Mouse (Mus musculus) limb, embryonic 12.5 days (tissue): Measurements from ENCODE around the gene Dnajc11. TPM values are rescaled to one million over a fixed set of nuclear protein-coding genes. Genes with fewer than 3 reads are reported as not detected.

ENCODE experiments used
- ATAC-seq: fragments of 200-750 bp; cut with Nextera tagmentation; 2 replicates; pipeline ENCODE4 v1.8.0; 2017; ENCODE audit warnings: low read depth, moderate TSS enrichment; ENCODE audit not compliant: insufficient number of reproducible peaks, insufficient read depth, low FRiP score, low TSS enrichment
- H3K27ac ChIP-seq: fragments of 300-500 bp; sonication (generic); 2 replicates; pipeline ENCODE4 v1.5.1; 2016; ENCODE audit warnings: mild to moderate bottlenecking, moderate library complexity
- H3K27me3 ChIP-seq: fragments of 300-500 bp; sonication (generic); 2 replicates; pipeline ENCODE4 v1.6.1; 2016; ENCODE audit warnings: mild to moderate bottlenecking, moderate library complexity
- H3K36me3 ChIP-seq: fragments of 300-500 bp; sonication (generic); 2 replicates; pipeline ENCODE4 v1.6.1; 2016; ENCODE audit warnings: mild to moderate bottlenecking, moderate library complexity
- H3K4me1 ChIP-seq: fragments of 300-500 bp; sonication (generic); replicated peaks from 2 replicates; pipeline ENCODE4 v1.6.1; 2016
- H3K4me2 ChIP-seq: fragments of 300-500 bp; sonication (generic); 2 replicates; pipeline ENCODE4 v1.6.1; 2016; ENCODE audit warnings: mild to moderate bottlenecking, moderate library complexity
- H3K4me3 ChIP-seq: fragments of 300-500 bp; sonication (generic); replicated peaks from 2 replicates; pipeline ENCODE4 v1.5.1; 2016; ENCODE audit warnings: mild to moderate bottlenecking
- H3K9ac ChIP-seq: fragments of 300-500 bp; sonication (generic); replicated peaks from 2 replicates; pipeline ENCODE4 v1.6.1; 2016; ENCODE audit warnings: mild to moderate bottlenecking, moderate library complexity
- H3K9me3 ChIP-seq: fragments of 300-500 bp; sonication (generic); 2 replicates; pipeline ENCODE4 v1.6.1; 2016; ENCODE audit warnings: mild to moderate bottlenecking, moderate library complexity
- WGBS: fragments of 180-500 bp; shearing (Covaris S2); methylation state at CpG from one replicate; pipeline ENCODE4 v1.1.7; 2016; 5-methylcytosine and 5-hydroxymethylcytosine counted together
- polyA plus RNA-seq: library from polyadenylated mRNA; unstranded; fragments of >200 nt; fragmentation: Nextera tagmentation; extraction: Ambion mirVana; gene quantifications from 2 replicates; pipeline ENCODE4 v1.2.1, GENCODE M21; 2016

Dnajc11 gene
- polyA plus RNA-seq, 1 experiment from 2014 or later, result 93.3 TPM

- H3K4me3 ChIP-seq, result no peak overlapping the region
- H3K9me3 ChIP-seq, result no peaks in the 10 kb centered on the region
- no peak overlapping the region for H3K9ac ChIP-seq
- peaks cover 74% of the 10 kb centered on the region for H3K36me3 ChIP-seq
- no peaks in the 10 kb centered on the region for H3K27me3 ChIP-seq
- 93% methylated on average over 26 of the region's 26 CpGs for WGBS
- no peaks in the 10 kb centered on the region for H3K4me1 ChIP-seq
- no peak for ATAC-seq
- H3K4me2 ChIP-seq, result no peak overlapping the region
- no peak overlapping the region for H3K27ac ChIP-seq
These were observed 34.9 kb downstream of the Dnajc11 start for GRCm38 (mm10) chr4:151968204-151968921.

- no peak for ATAC-seq
- Histone ChIP-seq H3K9ac (no peak overlapping the region), H3K36me3 (peaks cover 83% of the 10 kb centered on the region), H3K4me3 (no peak overlapping the region), H3K9me3 (no peaks in the 10 kb centered on the region), H3K27me3 (no peaks in the 10 kb centered on the region), H3K4me1 (no peaks in the 10 kb centered on the region), H3K4me2 (no peak overlapping the region), H3K27ac (no peak overlapping the region)
- 71% methylated on average over 10 of the region's 10 CpGs for WGBS
These were observed 38.9 kb downstream of the Dnajc11 start for GRCm38 (mm10) chr4:151972221-151972967.

DNA sequence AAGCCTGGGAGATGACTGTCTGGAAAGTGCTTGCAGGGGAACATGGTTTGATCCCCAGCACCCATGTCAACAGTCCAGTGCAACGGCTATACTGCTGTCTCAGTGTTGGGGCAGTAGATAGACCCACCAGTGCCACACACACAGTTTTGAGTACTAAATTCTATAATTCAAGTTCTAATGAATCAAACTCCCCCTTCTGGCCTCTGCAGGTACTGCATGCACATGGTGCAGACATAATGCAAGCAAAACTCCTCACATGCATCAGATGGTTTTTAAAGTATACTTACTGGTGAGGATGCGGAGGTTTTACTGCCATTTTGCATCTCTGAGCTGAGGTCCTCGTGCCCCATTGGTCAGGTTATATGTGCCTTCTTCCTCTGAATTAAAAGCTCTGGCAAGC lies 42.0 kb downstream of the Dnajc11 start:
- no peaks in the 10 kb centered on the region for H3K4me1 ChIP-seq
- 90% methylated on average over 3 of the region's 3 CpGs for WGBS
- H3K27ac ChIP-seq, result no peak overlapping the region

GRCm38 (mm10) chr4:151977748-151978147 lies 44.3 kb downstream of the Dnajc11 start:
- H3K4me2 ChIP-seq, result no peak overlapping the region
- H3K4me1 ChIP-seq, result 0 out of 2 replicates have a peak, but pooled peaks cover under 1% of the 10 kb centered on the region
- ATAC-seq, result no peak
- H3K9me3 ChIP-seq, result no peaks in the 10 kb centered on the region
- no peak overlapping the region for H3K27ac ChIP-seq
- H3K27me3 ChIP-seq, result no peaks in the 10 kb centered on the region
- WGBS, result 46% methylated on average over 10 of the region's 10 CpGs
- no peak overlapping the region for H3K4me3 ChIP-seq
- H3K36me3 ChIP-seq, result peaks cover 77% of the 10 kb centered on the region
- no peak overlapping the region for H3K9ac ChIP-seq

More for the DNA sequence above, 42.0 kb downstream of the Dnajc11 start:
- no peaks in the 10 kb centered on the region for H3K9me3 ChIP-seq
- no peak overlapping the region for H3K4me3 ChIP-seq
- no peak for ATAC-seq
- no peaks in the 10 kb centered on the region for H3K27me3 ChIP-seq
- peaks cover 77% of the 10 kb centered on the region for H3K36me3 ChIP-seq
- H3K4me2 ChIP-seq, result no peak overlapping the region
- no peak overlapping the region for H3K9ac ChIP-seq

DNA sequence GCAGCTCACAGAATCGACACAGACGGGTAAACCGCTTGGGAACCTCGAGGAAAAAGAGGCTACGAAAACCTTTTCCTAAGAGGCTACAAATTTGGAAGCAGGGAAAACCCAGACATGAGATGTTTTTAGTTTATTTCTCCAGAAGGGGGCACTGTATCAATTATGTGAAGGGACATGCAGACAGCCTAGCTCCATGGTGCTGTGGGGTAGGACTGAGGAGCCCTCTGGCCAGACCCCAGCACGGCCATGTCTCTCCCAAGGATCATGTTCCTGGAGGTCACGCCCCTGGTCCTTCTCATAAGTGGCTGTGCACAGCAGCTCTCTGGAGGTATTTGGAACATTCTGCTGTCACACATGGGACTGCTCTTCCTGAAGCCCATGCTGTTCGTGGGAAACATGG lies 47.2 kb downstream of the Dnajc11 start:
- no peak overlapping the region for H3K4me3 ChIP-seq
- no peaks in the 10 kb centered on the region for H3K27me3 ChIP-seq
- H3K9ac ChIP-seq, result no peak overlapping the region
- peaks cover 16% of the 10 kb centered on the region for H3K4me1 ChIP-seq
- no peak overlapping the region for H3K27ac ChIP-seq
- 77% methylated on average over 8 of the region's 8 CpGs for WGBS
- no peaks in the 10 kb centered on the region for H3K9me3 ChIP-seq
- no peak overlapping the region for H3K4me2 ChIP-seq
- no peak for ATAC-seq
- peaks cover 74% of the 10 kb centered on the region for H3K36me3 ChIP-seq

DNA sequence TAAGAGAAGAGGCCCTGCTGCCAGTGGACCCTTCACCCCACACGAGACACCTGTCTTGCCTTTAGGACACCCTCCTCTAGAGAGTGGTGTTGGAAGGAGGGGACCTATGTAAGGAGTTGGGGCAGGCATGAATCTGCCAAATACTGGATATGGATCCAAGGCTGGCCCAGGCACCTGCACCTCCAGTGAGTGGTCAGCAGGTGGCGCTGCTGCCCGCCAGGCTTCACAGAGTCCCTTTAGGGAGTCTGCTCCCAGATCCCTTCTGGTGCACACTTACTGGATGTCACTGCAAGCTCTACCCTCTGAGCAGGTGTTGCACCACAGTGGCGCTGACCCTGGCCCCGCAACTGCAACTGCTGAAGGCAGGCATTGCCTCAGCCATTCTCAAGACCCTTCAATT lies 47.9 kb downstream of the Dnajc11 start:
- Histone ChIP-seq H3K36me3 (peaks cover 74% of the 10 kb centered on the region), H3K9ac (no peak overlapping the region), H3K9me3 (no peaks in the 10 kb centered on the region), H3K4me2 (no peak overlapping the region), H3K27ac (0 out of 2 replicates have a peak overlapping the region, but pooled peaks have one; percentile 8), H3K4me3 (no peak overlapping the region), H3K4me1 (peaks cover 22% of the 10 kb centered on the region), H3K27me3 (no peaks in the 10 kb centered on the region)
- 0 out of 2 replicates have a peak, but pooled peaks have one; percentile 30 for ATAC-seq
- 11% methylated on average over 5 of the region's 5 CpGs for WGBS

DNA sequence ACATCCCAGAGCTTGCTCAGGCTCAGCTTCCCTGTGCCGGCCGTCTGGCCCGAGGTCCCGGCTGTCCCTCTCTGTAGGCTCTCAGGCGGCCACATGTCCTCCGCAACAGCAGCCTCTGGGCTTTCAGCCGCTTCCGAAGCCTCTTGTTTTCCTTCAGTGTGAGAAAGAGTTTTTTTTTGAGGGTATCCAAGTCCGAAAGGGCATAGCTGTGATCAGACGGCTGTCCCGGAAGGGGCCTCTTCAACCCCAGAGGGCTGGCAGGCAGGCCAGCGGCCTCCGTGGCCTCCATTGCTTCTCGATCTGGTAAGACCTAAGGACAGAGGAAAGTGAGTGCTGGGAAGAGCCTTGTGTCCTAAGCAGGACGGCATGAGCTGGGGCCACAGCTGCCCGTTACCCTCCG lies 49.6 kb downstream of the Dnajc11 start:
- H3K4me2 ChIP-seq, result 0 out of 2 replicates have a peak overlapping the region, but pooled peaks have one; percentile 4
- no peaks in the 10 kb centered on the region for H3K27me3 ChIP-seq
- no peak for ATAC-seq
- peaks cover 66% of the 10 kb centered on the region for H3K36me3 ChIP-seq
- no peak overlapping the region for H3K9ac ChIP-seq
- peak overlapping the region; percentile 9; the same call in 1 of the 2 replicates for H3K4me3 ChIP-seq
- H3K9me3 ChIP-seq, result no peaks in the 10 kb centered on the region
- peak overlapping the region; percentile 35; the same call in 1 of the 2 replicates for H3K27ac ChIP-seq
- WGBS, result 50% methylated on average over 17 of the region's 17 CpGs
- peaks cover 39% of the 10 kb centered on the region for H3K4me1 ChIP-seq

DNA sequence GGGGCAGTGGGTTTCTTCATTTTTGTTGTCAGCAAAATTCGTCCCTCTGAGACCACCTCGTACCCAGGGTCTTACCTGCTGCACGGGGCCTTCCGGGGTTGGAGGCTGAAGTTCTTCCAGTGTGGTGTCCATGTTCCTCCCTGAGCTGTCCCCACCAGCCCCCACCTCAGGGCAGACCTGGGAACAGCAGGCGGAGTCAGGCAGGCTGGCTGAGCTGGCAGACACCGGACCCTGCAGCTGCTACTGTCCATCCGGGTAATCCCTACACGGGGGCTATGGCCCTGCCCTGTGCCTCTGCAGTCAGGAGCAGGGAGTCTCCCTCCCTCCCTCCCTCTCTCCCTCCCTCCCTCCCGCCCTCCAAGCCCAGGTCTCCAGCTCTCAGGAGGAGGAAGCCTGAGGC lies 50.1 kb downstream of the Dnajc11 start:
- Histone ChIP-seq H3K4me1 (peaks cover 42% of the 10 kb centered on the region), H3K9ac (peak overlapping the region; percentile 27; the same call in 1 of the 2 replicates), H3K4me2 (0 out of 2 replicates have a peak overlapping the region, but pooled peaks have one; percentile 4), H3K9me3 (no peaks in the 10 kb centered on the region), H3K27ac (0 out of 2 replicates have a peak overlapping the region, but pooled peaks have one; percentile 12), H3K27me3 (no peaks in the 10 kb centered on the region), H3K4me3 (0 out of 2 replicates have a peak overlapping the region, but pooled peaks have one; percentile 9), H3K36me3 (peaks cover 66% of the 10 kb centered on the region)
- ATAC-seq, result peak; percentile 57
- 26% methylated on average over 8 of the region's 9 CpGs for WGBS

DNA sequence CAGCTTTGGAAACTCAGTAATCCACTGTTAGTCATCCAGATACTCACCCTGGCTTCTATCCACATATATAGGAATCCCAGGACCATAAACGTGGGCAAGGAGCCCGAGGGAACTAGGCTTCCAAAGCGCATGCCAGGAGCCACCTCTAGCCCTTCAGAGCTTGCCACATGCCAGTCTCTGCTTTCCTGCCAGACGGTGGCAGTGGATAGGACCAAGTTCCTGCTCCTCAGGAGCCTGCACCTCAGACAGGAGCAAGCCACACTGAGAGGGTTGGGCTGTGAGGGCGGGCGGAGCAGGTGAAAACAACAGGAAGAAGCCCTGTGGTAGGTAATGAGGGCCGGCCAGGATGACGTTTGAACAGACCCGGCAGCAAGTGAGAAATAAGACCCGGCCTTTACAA lies 52.4 kb downstream of the Dnajc11 start:
- peaks cover 60% of the 10 kb centered on the region for H3K36me3 ChIP-seq
- H3K27me3 ChIP-seq, result no peaks in the 10 kb centered on the region
- H3K4me3 ChIP-seq, result no peak overlapping the region
- no peaks in the 10 kb centered on the region for H3K9me3 ChIP-seq
- peak overlapping the region; percentile 13 for H3K4me2 ChIP-seq
- peaks cover 47% of the 10 kb centered on the region for H3K4me1 ChIP-seq
- no peak overlapping the region for H3K27ac ChIP-seq
- ATAC-seq, result no peak
- H3K9ac ChIP-seq, result 0 out of 2 replicates have a peak overlapping the region, but pooled peaks have one; percentile 8
- WGBS, result 19% methylated on average over 10 of the region's 10 CpGs

DNA sequence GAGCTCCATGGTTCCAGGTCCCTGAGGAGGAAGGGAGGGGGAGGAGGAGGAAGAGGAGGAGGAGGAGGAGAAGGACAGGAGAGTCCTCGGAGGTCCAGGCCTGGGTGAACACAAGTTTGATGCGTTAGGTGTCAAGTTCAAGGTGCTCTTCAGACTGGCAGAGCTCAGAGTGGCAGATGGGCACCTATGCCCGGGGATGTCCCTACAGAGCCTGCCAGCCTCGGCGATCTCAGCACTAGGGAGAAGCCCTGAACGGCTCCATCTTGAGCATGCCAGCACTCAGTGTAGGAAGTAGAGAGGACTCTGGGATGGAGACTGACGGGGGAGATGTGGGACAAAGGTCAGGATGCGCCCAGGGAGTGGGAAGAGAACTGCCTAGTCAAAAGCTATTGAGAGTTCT lies 53.2 kb downstream of the Dnajc11 start:
- 0 out of 2 replicates have a peak overlapping the region, but pooled peaks have one; percentile 77 for H3K4me2 ChIP-seq
- H3K36me3 ChIP-seq, result peaks cover 64% of the 10 kb centered on the region
- peak overlapping the region; percentile 18; the same call in 1 of the 2 replicates for H3K9ac ChIP-seq
- H3K4me1 ChIP-seq, result peaks cover 47% of the 10 kb centered on the region
- no peaks in the 10 kb centered on the region for H3K27me3 ChIP-seq
- no peak overlapping the region for H3K27ac ChIP-seq
- 0 out of 2 replicates have a peak overlapping the region, but pooled peaks have one; percentile 6 for H3K4me3 ChIP-seq
- WGBS, result 64% methylated on average over 8 of the region's 8 CpGs
- ATAC-seq, result no peak
- H3K9me3 ChIP-seq, result no peaks in the 10 kb centered on the region

DNA sequence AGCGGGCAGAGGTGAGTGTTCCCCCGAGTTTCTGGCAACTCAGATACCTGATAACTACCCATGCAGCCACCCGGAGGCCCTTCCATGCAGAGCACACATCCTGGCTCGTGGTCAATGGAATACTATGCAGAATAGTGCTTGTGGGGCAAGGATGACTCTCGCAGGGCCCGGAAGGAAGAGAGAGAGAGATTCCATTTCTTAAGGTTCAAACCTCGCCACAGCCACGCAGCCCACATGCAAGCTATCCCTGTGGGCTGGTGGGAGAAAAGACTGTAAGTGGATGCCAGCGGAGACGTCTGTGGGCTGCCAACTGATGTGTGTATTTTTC lies 54.5 kb downstream of the Dnajc11 start:
- peaks cover 44% of the 10 kb centered on the region for H3K4me1 ChIP-seq
- peaks cover 69% of the 10 kb centered on the region for H3K36me3 ChIP-seq
- peak overlapping the region; percentile 93 for H3K9ac ChIP-seq
- ATAC-seq, result no peak
- 29% methylated on average over 10 of the region's 10 CpGs for WGBS
- H3K4me3 ChIP-seq, result peak overlapping the region; percentile 89
- H3K27ac ChIP-seq, result peak overlapping the region; percentile 94
- H3K9me3 ChIP-seq, result no peaks in the 10 kb centered on the region
- H3K4me2 ChIP-seq, result peak overlapping the region; percentile 77
- no peaks in the 10 kb centered on the region for H3K27me3 ChIP-seq
